Mouse (Mus musculus) forebrain, embryonic 11.5 days (tissue): ENCODE measurements at regions not wholly inside any gene's neighbourhood (a gene's known extent, or its start where the extent isn't known, plus 50 kb on each side); places are given as distances from the start of the nearest gene placed in this dataset.

ENCODE experiments used
- ATAC-seq: fragments of 200-750 bp; cut with Nextera tagmentation; replicated peaks from 2 replicates; pipeline ENCODE4 v1.8.0; 2017; ENCODE audit warnings: moderate TSS enrichment; ENCODE audit not compliant: low FRiP score
- DNase-seq: peaks from one replicate; pipeline ENCODE4 v3.0.0-alpha.2; 2017; ENCODE audit warnings: low spot score
- H3K27ac ChIP-seq: fragments of 300-500 bp; sonication (generic); 2 replicates; pipeline ENCODE4 v1.5.1; 2014; ENCODE audit warnings: low read depth, low read length
- H3K27me3 ChIP-seq: fragments of 300-500 bp; sonication (generic); 2 replicates; pipeline ENCODE4 v1.6.1; 2014; ENCODE audit warnings: mild to moderate bottlenecking, low read length, mixed read lengths; ENCODE audit not compliant: control insufficient read depth, insufficient read depth
- H3K36me3 ChIP-seq: fragments of 300-500 bp; sonication (generic); 2 replicates; pipeline ENCODE4 v1.6.1; 2014; ENCODE audit warnings: mild to moderate bottlenecking, low read length, moderate library complexity, mixed read lengths; ENCODE audit not compliant: control insufficient read depth, insufficient read depth
- H3K4me1 ChIP-seq: fragments of 300-500 bp; sonication (generic); replicated peaks from 2 replicates; pipeline ENCODE4 v1.6.1; 2014; ENCODE audit warnings: low read length, mixed read lengths; ENCODE audit not compliant: control insufficient read depth, insufficient read depth
- H3K4me2 ChIP-seq: fragments of 300-500 bp; sonication (generic); 2 replicates; pipeline ENCODE4 v1.6.1; 2014; ENCODE audit warnings: low read depth, mild to moderate bottlenecking, low read length, moderate library complexity, mixed read lengths; ENCODE audit not compliant: severe bottlenecking
- H3K4me3 ChIP-seq: fragments of 300-500 bp; sonication (generic); 2 replicates; pipeline ENCODE4 v1.5.1; 2014; ENCODE audit warnings: low read depth, low read length
- H3K9ac ChIP-seq: fragments of 300-500 bp; sonication (generic); 2 replicates; pipeline ENCODE4 v1.6.1; 2014; ENCODE audit warnings: low read length
- H3K9me3 ChIP-seq: fragments of 300-500 bp; sonication (generic); 2 replicates; pipeline ENCODE4 v1.6.1; 2016; ENCODE audit warnings: low read length, mixed read lengths; ENCODE audit not compliant: control insufficient read depth
- WGBS: fragments of 180-500 bp; shearing (Covaris S2); extraction: QIAGEN DNeasy Blood & Tissue Kit; methylation state at CpG from one replicate; pipeline ENCODE4 v1.1.7; 2014; 5-methylcytosine and 5-hydroxymethylcytosine counted together

GRCm38 (mm10) chr1:108797053-108797801, 1185.0 kb upstream of the Cdh7 start:
- Histone ChIP-seq H3K27ac (no peak overlapping the region; the same call in 1 of the 2 replicates), H3K27me3 (no peaks in the 10 kb centered on the region), H3K9me3 (no peaks in the 10 kb centered on the region), H3K9ac (no peak overlapping the region), H3K4me1 (no peaks in the 10 kb centered on the region), H3K4me3 (no peak overlapping the region), H3K4me2 (no peak overlapping the region), H3K36me3 (no peaks in the 10 kb centered on the region)
- ATAC-seq, result peak; percentile 86
- WGBS, result 57% methylated on average over 1 of the region's 1 CpGs
- DNase-seq, result peak; percentile 47

- ATAC-seq (no peak), DNase-seq (no peak)
- no peak overlapping the region for H3K4me3 ChIP-seq
- H3K9ac ChIP-seq, result no peak overlapping the region
- no peaks in the 10 kb centered on the region for H3K36me3 ChIP-seq
- H3K4me1 ChIP-seq, result no peaks in the 10 kb centered on the region
- H3K9me3 ChIP-seq, result no peaks in the 10 kb centered on the region
- H3K27ac ChIP-seq, result no peak overlapping the region
- 55% methylated on average over 4 of the region's 4 CpGs for WGBS
- H3K27me3 ChIP-seq, result no peaks in the 10 kb centered on the region
- H3K4me2 ChIP-seq, result no peak overlapping the region
Measured at GRCm38 (mm10) chr1:108800101-108800500, 1182.1 kb upstream of the Cdh7 start.

- Histone ChIP-seq H3K27me3 (no peaks in the 10 kb centered on the region), H3K4me2 (no peak overlapping the region), H3K36me3 (no peaks in the 10 kb centered on the region), H3K9me3 (no peaks in the 10 kb centered on the region), H3K9ac (no peak overlapping the region), H3K4me1 (no peaks in the 10 kb centered on the region), H3K4me3 (no peak overlapping the region), H3K27ac (no peak overlapping the region)
- peak; percentile 64 for ATAC-seq
- 82% methylated on average over 2 of the region's 2 CpGs for WGBS
- no peak for DNase-seq
Measured at GRCm38 (mm10) chr1:108827238-108827637, 1155.0 kb upstream of the Cdh7 start.
